13 mouse cellular contexts compared by ENCODE assay signal in the genomic region with DNA sequence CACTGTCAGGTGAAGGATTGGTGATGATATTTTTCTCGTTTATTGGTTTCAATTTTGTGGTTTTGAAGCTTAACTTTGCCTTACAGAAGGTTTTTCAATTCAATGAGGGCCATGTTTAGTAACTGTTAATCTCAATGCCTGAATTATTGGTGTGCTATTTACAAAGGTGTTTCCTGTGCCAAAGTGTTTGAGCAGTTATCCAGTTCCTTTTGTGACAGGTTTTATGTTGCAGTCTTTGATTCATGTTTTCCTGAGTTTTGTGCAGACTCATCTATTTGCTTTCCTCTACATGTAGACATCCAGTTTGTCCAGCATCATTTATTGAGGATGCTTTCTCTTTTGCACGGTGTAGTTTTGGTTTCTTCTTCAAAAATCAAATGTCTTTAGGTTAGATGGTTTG. TPM values are rescaled to one million over a fixed set of nuclear protein-coding genes. Genes with fewer than 3 reads are reported as not detected.
"Had no signal": no experiment of that assay in that cellular context is flagged by ENCODE, and none has a peak within 500 bp of the region (broad histone marks: within the 10 kb centered on the region; RNA-seq: fewer than 3 reads in every experiment).

No protein-coding gene starts in this region.

- DNase-seq: retina, postnatal 1 day; right cerebral cortex, adult 18-20 months; right cerebral cortex, postnatal 14 days; right cerebral cortex, postnatal 25 days; right cerebral cortex, postnatal 4 days; spleen, adult 18-20 months; thymus, adult 18-20 months; thymus, adult 2 months; thymus, postnatal 14 days; thymus, postnatal 25 days; thymus, postnatal 36 days; thymus, postnatal 4 days had no signal

RNA-seq across cellular contexts. Expression of gene Vmn2r88, which starts 13.3 kb away (rescaled TPM):
- total RNA-seq: neutrophil, adult 5-6 weeks had no signal

RNA-seq across cellular contexts. Expression of gene Vmn2r89, which starts 27.8 kb away (rescaled TPM):
- total RNA-seq: neutrophil, adult 5-6 weeks had no signal
